Mouse (Mus musculus) limb, embryonic 15.5 days (tissue): ENCODE data around the gene Igf2bp3. TPM values are rescaled to one million over a fixed set of nuclear protein-coding genes. Genes with fewer than 3 reads are reported as not detected.

Experiments used
- ATAC-seq: fragments of 200-750 bp; cut with Nextera tagmentation; 2 replicates; pipeline ENCODE4 v1.8.0; 2017; ENCODE audit warnings: low read depth, moderate TSS enrichment; ENCODE audit not compliant: insufficient number of reproducible peaks, low FRiP score, low TSS enrichment
- H3K27ac ChIP-seq: fragments of 300-500 bp; sonication (generic); 2 replicates; pipeline ENCODE4 v1.5.1; 2015; ENCODE audit warnings: moderate library complexity, mild to moderate bottlenecking, inconsistent platforms
- H3K27me3 ChIP-seq: fragments of 300-500 bp; sonication (generic); 2 replicates; pipeline ENCODE4 v1.6.1; 2015; ENCODE audit warnings: inconsistent platforms
- H3K36me3 ChIP-seq: fragments of 300-500 bp; sonication (generic); 2 replicates; pipeline ENCODE4 v1.6.1; 2015; ENCODE audit warnings: inconsistent platforms
- H3K4me1 ChIP-seq: fragments of 300-500 bp; sonication (generic); 2 replicates; pipeline ENCODE4 v1.6.1; 2015; ENCODE audit warnings: inconsistent platforms
- H3K4me2 ChIP-seq: fragments of 300-500 bp; sonication (generic); 2 replicates; pipeline ENCODE4 v1.6.1; 2015; ENCODE audit warnings: mild to moderate bottlenecking, inconsistent platforms
- H3K4me3 ChIP-seq: fragments of 300-500 bp; sonication (generic); 2 replicates; pipeline ENCODE4 v1.5.1; 2015; ENCODE audit warnings: mild to moderate bottlenecking, inconsistent platforms
- H3K9ac ChIP-seq: fragments of 300-500 bp; sonication (generic); 2 replicates; pipeline ENCODE4 v1.6.1; 2015; ENCODE audit warnings: inconsistent platforms
- H3K9me3 ChIP-seq: fragments of 300-500 bp; sonication (generic); 2 replicates; pipeline ENCODE4 v1.6.1; 2016; ENCODE audit warnings: inconsistent platforms
- WGBS: fragments of 180-500 bp; shearing (Covaris S2); methylation state at CpG from one replicate; pipeline ENCODE4 v1.1.7; 2015; 5-methylcytosine and 5-hydroxymethylcytosine counted together
- polyA plus RNA-seq: library from polyadenylated mRNA; unstranded; fragments of >200 nt; fragmentation: Nextera tagmentation; extraction: Ambion mirVana; gene quantifications from 2 replicates; pipeline ENCODE4 v1.2.1, GENCODE M21; 2015

Igf2bp3 gene
- polyA plus RNA-seq, 1 experiment from 2014 or later: 45.9 TPM

- Histone ChIP-seq H3K4me2 (no peak overlapping the region), H3K9ac (no peak overlapping the region), H3K4me3 (no peak overlapping the region), H3K27ac (no peak overlapping the region), H3K36me3 (no peaks in the 10 kb centered on the region), H3K27me3 (no peaks in the 10 kb centered on the region), H3K9me3 (no peaks in the 10 kb centered on the region), H3K4me1 (peaks cover 6% of the 10 kb centered on the region)
- no peak for ATAC-seq
- WGBS: 80% methylated on average over 7 of the region's 7 CpGs
Measured at GRCm38 (mm10) chr6:49148368-49148767, 66.4 kb downstream of the Igf2bp3 start.

- H3K36me3 ChIP-seq: no peaks in the 10 kb centered on the region
- peaks cover 6% of the 10 kb centered on the region for H3K4me1 ChIP-seq
- H3K27ac ChIP-seq: no peak overlapping the region
- H3K4me3 ChIP-seq: no peak overlapping the region
- H3K9me3 ChIP-seq: no peaks in the 10 kb centered on the region
- WGBS: 78% methylated on average over 2 of the region's 2 CpGs
- H3K9ac ChIP-seq: no peak overlapping the region
- no peak for ATAC-seq
- no peak overlapping the region for H3K4me2 ChIP-seq
- H3K27me3 ChIP-seq: no peaks in the 10 kb centered on the region
Measured at GRCm38 (mm10) chr6:49146461-49146860, 68.3 kb downstream of the Igf2bp3 start.

GRCm38 (mm10) chr6:49142428-49142827, 72.3 kb downstream of the Igf2bp3 start:
- Histone ChIP-seq H3K4me1 (peaks cover 3% of the 10 kb centered on the region; the same call in 1 of the 2 replicates), H3K4me2 (no peak overlapping the region), H3K27me3 (no peaks in the 10 kb centered on the region), H3K4me3 (no peak overlapping the region), H3K36me3 (no peaks in the 10 kb centered on the region), H3K27ac (no peak overlapping the region), H3K9ac (no peak overlapping the region), H3K9me3 (no peaks in the 10 kb centered on the region)
- 87% methylated on average over 9 of the region's 9 CpGs for WGBS
- ATAC-seq: no peak

DNA sequence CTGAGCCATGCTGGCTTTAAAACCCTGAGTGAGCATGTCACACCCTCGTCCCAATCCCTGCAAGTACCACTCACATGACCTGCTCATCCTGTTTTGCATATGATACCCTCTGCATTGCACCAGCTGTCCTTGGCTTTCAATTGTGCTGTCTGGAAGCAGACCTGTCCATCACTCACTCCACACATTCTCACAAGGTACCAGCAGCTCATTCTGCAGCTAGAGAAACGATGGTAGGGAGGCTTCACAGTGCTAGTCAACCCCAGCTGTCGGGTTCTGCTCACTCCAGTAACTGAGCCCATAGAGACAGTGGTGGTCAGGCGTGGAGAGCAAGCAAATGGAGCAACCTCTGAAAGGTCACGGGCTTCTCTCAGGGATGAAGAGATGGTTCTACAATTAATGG, 73.6 kb downstream of the Igf2bp3 start:
- no peak overlapping the region for H3K27ac ChIP-seq
- H3K9ac ChIP-seq: no peak overlapping the region
- whole genome bisulfite sequencing: 78% methylated on average over 5 of the region's 5 CpGs
- no peaks in the 10 kb centered on the region for H3K36me3 ChIP-seq
- no peaks in the 10 kb centered on the region for H3K27me3 ChIP-seq
- no peak for ATAC-seq
- peaks cover 3% of the 10 kb centered on the region; the same call in 1 of the 2 replicates for H3K4me1 ChIP-seq
- H3K9me3 ChIP-seq: no peaks in the 10 kb centered on the region
- no peak overlapping the region for H3K4me3 ChIP-seq
- H3K4me2 ChIP-seq: no peak overlapping the region

DNA sequence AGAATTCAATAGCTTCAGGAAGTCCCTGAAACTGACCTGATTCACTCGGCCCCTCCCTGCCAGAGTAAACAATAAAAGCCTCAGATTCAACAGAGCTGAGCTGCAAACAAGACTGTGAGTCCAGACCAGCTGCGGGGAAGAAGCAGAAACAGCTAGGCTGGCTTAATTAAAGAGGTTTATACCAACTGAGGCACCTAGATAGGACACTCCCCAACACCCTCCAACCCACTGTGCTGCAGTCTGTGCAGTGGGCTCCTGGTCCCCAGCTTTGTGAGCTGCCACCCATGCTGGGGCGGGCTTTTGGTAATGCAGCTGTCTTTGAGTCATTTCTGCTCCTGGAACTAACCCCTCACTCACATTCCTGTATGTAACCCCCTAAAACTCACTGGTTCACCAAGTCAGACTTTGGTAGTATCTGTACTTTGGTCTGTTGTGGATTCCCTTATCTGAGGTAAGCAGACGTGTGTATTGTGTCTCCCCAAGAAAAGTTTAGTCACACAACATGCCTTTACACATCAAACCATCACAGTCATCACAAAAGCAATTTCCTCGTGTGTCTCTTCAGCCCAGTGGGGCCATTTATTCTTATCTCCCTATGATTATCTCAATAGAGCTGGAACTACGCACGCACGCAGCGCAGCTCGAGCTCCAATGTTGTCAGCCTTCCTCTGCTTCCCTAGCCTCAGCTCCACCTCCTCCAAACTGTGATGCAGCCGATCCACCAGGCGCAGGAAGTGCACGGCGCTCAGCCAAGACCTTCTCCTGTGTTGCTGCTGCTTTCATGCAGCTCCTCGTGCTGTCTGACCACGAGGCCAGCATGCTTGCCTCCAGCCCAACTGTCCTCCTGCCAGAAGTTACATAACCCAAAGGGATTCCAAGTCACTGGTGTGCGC, 76.4 kb downstream of the Igf2bp3 start:
- H3K4me3 ChIP-seq: no peak overlapping the region
- H3K9me3 ChIP-seq: no peaks in the 10 kb centered on the region
- no peak overlapping the region for H3K27ac ChIP-seq
- no peaks in the 10 kb centered on the region for H3K4me1 ChIP-seq
- 83% methylated on average over 17 of the region's 17 CpGs for WGBS
- H3K9ac ChIP-seq: no peak overlapping the region
- ATAC-seq: no peak
- H3K4me2 ChIP-seq: no peak overlapping the region
- H3K27me3 ChIP-seq: no peaks in the 10 kb centered on the region
- H3K36me3 ChIP-seq: no peaks in the 10 kb centered on the region

DNA sequence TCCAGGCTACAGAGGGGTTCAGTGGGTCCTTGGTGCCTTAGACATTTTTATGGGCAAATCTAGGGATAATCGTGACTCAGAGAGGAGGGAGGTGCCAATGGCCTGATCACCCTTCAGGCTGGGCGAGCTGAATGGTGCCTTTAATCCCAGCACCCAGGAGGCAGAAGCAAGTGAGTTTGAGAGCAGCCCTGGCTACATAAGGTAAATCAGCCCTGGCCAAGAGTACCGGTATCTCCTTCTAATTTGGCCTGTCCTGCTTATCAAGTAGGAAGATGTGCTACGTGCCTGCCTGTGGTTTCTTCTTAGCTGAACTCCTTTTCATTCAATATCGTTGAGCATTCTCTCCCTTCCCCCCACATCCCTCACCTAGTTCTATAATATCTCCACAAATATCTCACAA, 78.0 kb downstream of the Igf2bp3 start:
- no peak overlapping the region for H3K27ac ChIP-seq
- H3K4me1 ChIP-seq: no peaks in the 10 kb centered on the region
- H3K9ac ChIP-seq: no peak overlapping the region
- no peaks in the 10 kb centered on the region for H3K9me3 ChIP-seq
- ATAC-seq: no peak
- H3K27me3 ChIP-seq: no peaks in the 10 kb centered on the region
- H3K4me3 ChIP-seq: no peak overlapping the region
- H3K4me2 ChIP-seq: no peak overlapping the region
- 60% methylated on average over 5 of the region's 5 CpGs for WGBS
- no peaks in the 10 kb centered on the region for H3K36me3 ChIP-seq

DNA sequence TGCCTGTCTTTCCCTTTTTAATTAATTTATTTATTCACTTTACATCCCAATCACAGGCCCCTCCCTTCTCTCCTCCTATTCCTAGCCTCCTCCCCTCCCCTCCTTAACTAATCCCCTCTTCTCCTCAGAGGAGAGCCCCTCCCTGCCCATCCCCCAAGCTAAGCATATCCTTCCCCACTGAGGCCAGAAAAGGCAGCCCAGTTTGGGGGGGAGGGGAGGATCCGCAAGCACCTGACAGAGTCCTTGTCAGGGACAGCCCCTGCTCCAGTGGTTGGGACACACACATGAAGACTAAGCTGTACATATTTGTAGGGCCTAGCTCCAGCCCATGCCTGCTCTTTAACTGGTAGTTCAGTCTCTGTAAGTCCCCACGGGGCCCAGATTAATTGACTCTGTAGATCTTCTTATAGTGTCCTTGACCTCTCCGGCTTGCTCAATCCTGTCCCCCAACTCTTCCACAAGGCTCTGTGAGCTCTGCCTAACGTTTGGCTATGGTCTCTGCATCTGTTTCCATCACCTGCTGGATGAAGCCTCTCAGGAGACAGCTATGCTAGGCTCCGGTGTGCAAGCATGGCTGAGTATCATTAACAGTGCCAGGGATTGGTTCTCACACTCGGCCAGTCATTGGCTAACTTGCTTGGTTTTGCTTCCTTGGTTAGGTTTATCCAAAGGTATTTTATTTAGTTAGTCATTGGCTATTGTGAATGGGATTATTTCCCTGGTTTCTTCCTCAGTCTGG, 82.2 kb downstream of the Igf2bp3 start:
- H3K9me3 ChIP-seq: no peaks in the 10 kb centered on the region
- WGBS: 65% methylated on average over 6 of the region's 6 CpGs
- H3K27ac ChIP-seq: no peak overlapping the region
- H3K9ac ChIP-seq: no peak overlapping the region
- no peak overlapping the region for H3K4me3 ChIP-seq
- H3K36me3 ChIP-seq: peaks cover 3% of the 10 kb centered on the region; the same call in 1 of the 2 replicates
- no peak for ATAC-seq
- H3K4me1 ChIP-seq: no peaks in the 10 kb centered on the region
- H3K4me2 ChIP-seq: no peak overlapping the region
- H3K27me3 ChIP-seq: no peaks in the 10 kb centered on the region

DNA sequence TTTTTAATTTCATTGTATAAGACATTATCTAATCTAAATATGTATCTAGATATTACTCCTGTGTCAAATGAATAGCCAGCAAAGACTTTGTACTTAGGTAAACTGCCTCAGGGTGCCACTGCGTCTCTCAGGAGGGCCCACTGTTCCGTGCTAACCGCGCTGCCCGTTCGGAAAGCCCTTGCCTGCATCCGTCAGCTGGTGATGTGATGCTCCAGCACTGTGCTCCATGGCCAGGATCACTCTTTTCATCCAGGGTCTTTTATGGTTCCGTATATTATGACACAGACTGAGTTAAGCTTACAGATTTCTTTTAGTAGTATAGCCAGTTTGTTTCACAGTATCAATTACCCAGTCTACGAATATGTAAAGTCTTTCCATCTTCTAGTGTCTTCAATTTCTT, 82.9 kb downstream of the Igf2bp3 start:
- H3K36me3 ChIP-seq: peaks cover 3% of the 10 kb centered on the region; the same call in 1 of the 2 replicates
- no peak overlapping the region for H3K4me3 ChIP-seq
- WGBS: 84% methylated on average over 9 of the region's 9 CpGs

GRCm38 (mm10) chr6:49130328-49130727, 84.4 kb downstream of the Igf2bp3 start:
- Histone ChIP-seq H3K4me1 (no peaks in the 10 kb centered on the region), H3K27ac (no peak overlapping the region), H3K9ac (no peak overlapping the region), H3K36me3 (peaks cover 3% of the 10 kb centered on the region; the same call in 1 of the 2 replicates), H3K4me3 (no peak overlapping the region), H3K9me3 (no peaks in the 10 kb centered on the region), H3K4me2 (no peak overlapping the region), H3K27me3 (no peaks in the 10 kb centered on the region)
- no peak for ATAC-seq

More for the DNA sequence above, 82.9 kb downstream of the Igf2bp3 start:
- no peak for ATAC-seq
- no peak overlapping the region for H3K4me2 ChIP-seq
- H3K9me3 ChIP-seq: no peaks in the 10 kb centered on the region
- no peak overlapping the region for H3K9ac ChIP-seq
- no peaks in the 10 kb centered on the region for H3K27me3 ChIP-seq
- H3K27ac ChIP-seq: no peak overlapping the region
- H3K4me1 ChIP-seq: no peaks in the 10 kb centered on the region

DNA sequence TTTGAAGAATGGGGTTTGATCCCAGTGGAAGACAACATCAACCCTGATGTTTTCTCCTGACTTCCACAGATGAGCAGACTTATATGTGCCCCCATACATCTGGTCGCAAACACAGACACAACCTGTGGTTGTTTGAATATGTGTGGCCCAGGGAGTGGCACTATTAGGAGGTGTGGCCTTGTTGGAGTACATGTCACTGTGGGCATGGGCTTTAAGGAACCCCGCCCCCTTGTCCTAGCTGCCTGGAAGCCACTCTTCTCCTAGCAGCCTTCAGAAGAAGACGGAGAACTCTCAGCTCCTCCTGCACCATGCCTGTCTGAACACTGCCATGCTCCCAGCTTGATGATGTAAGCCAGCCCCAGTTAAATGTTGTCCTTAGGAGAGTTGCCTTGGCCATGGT, 94.4 kb downstream of the Igf2bp3 start:
- Histone ChIP-seq H3K4me3 (no peak overlapping the region), H3K9me3 (no peaks in the 10 kb centered on the region), H3K36me3 (peaks cover 9% of the 10 kb centered on the region; the same call in 1 of the 2 replicates), H3K4me2 (no peak overlapping the region), H3K4me1 (no peaks in the 10 kb centered on the region), H3K27ac (no peak overlapping the region), H3K9ac (no peak overlapping the region), H3K27me3 (no peaks in the 10 kb centered on the region)
- ATAC-seq: no peak
- 80% methylated on average over 3 of the region's 3 CpGs for WGBS

- Histone ChIP-seq H3K9ac (no peak overlapping the region), H3K4me1 (no peaks in the 10 kb centered on the region), H3K27ac (no peak overlapping the region), H3K4me3 (no peak overlapping the region), H3K36me3 (peaks cover 9% of the 10 kb centered on the region; the same call in 1 of the 2 replicates), H3K27me3 (no peaks in the 10 kb centered on the region), H3K9me3 (no peaks in the 10 kb centered on the region), H3K4me2 (no peak overlapping the region)
- ATAC-seq: no peak
- 78% methylated on average over 1 of the region's 1 CpGs for WGBS
Measured at GRCm38 (mm10) chr6:49119462-49120135, 95.2 kb downstream of the Igf2bp3 start.
